Mouse (Mus musculus): ENCODE results near the gene Dpagt1. TPM values are rescaled to one million over a fixed set of nuclear protein-coding genes. Genes with fewer than 3 reads are reported as not detected.
A peak's percentile ranks its signal among the peaks of the same experiment; 100 is the strongest.
"Not testable (repeated sequence)": the region's sequence is repeated elsewhere in the genome, so short reads cannot be mapped to it uniquely, and the experiment has no call there.

The Dpagt1 gene
- total RNA-seq, 1 experiment from 2014 or later, result 14.2 TPM

DNA sequence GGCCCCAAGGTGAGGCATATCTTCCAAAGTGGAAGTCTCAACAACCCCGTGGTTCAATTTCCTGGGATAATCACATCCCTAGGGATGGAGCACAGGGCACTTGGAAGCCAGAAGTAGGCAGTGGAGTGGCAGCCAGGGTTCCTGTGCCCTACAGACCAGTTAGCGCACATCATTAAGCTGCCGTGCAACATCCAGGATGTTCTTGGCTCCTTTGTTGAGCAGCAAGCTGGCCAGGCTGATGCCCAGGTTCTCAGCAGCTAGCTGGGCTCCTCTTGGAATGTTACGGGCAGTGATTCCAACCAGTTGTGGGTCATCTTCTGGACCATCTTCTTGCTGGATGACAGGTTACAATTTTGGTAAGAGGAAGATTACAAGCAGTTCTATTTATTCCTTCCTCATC lies 10.7 kb downstream of the Dpagt1 start:
- ATAC-seq (replicated peaks; ENCODE audit: low read depth, poor library complexity, severe bottlenecking), result not testable (repeated sequence)

DNA sequence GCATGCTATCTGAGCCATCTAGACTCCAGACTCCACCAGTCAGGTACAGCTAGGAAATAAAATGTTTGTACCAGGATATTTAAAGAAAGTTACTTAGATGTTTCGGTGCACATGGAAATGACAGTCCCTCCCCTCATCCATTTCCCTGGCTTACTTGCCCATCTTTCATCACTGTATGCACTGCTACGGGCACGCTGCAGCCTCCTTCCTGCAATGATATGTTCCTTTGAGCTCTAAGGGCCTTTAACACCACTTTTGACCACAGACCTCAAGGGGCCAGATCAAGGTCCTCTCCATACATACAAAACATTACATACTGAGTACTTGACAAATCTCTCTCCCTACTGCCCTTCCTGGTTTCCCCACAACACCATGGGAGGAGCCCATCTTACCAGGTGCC lies 11.1 kb downstream of the Dpagt1 start:
- no peak for ATAC-seq (replicated peaks; ENCODE audit: low read depth, poor library complexity, severe bottlenecking)

DNA sequence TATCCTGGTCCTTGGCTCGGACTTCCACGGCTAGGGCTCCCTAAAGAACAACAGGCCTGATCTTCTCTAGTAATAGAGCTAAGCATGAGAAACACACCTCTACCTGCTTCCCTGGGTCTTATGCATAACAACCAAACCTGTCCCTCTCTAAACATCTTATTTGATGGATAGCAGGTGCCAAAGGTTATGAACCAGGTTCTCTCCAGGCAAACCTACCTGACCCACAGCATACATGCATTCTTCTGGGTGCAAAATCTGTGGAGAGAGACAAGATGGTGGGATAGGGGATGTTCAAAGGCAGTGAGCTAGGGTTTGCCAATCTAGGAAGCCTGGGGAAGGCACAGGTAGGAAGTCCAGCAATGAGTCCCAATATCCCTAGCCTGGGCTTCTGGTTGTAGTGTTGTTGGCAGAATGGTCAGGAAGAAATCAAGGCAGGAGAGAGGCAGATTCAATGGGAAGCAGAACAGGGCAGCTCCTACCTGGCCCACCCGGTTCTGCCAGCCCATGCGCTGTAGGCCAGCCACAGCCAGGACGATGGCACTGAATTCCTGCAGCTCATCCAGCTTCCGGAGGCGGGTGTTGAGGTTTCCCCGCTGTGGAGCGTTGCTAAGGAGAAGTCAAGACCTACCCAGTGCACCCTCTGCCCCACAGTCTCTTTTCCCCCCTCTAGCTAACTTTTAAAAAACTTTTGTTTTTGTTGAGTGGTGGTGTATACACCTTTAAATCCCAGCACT lies 11.8 kb downstream of the Dpagt1 start:
- no peak for ATAC-seq (replicated peaks; ENCODE audit: low read depth, poor library complexity, severe bottlenecking)

- no peak for ATAC-seq (replicated peaks; ENCODE audit: low read depth, poor library complexity, severe bottlenecking)
Measured at GRCm38 (mm10) chr9:44338574-44338973, 12.8 kb downstream of the Dpagt1 start.

DNA sequence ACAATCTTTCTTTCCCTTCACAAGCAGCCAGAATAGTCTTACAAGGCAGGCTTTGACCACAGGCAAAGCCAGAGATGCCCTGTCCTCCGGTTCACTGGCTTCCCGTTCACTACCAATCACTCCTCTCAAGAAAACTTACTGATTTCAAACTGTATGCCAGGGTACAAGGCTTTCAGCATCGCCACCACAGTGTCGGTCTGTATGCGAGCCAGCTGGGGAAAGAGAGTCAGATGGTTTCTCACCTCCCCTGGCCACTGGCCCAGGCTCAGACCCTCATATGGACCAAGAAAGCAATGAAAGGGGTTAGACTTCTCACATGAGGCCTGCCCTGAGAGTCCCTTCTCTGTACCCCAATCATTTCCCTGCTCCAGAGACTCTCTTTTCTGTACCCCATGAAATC lies 15.7 kb downstream of the Dpagt1 start:
- no peak for ATAC-seq (replicated peaks; ENCODE audit: low read depth, poor library complexity, severe bottlenecking)

DNA sequence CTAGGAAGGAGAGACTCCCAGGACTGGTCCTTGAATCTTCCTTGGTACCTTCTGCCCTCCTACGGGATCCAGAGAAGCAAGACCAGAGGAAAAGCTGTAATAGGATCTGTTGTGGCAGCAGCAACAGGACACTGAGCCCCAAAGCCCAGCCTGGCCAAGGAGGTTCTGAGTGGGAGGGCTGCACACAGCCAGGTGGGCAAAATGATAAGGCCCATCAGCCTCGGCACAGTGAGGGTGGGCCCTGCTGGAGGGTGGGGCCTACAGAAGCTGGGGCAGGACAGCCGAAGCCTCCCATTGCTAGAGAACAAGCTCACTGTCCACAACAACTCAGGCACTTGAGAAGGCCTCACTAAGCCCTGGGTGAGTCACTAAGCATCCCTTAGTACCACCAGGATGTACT lies 16.4 kb downstream of the Dpagt1 start:
- no peak; the same call in 1 of the 2 replicates for ATAC-seq (replicated peaks; ENCODE audit: low read depth, poor library complexity, severe bottlenecking)

- no peak for ATAC-seq (replicated peaks; ENCODE audit: low read depth, poor library complexity, severe bottlenecking)
Measured at GRCm38 (mm10) chr9:44342605-44343004, 16.8 kb downstream of the Dpagt1 start.

DNA sequence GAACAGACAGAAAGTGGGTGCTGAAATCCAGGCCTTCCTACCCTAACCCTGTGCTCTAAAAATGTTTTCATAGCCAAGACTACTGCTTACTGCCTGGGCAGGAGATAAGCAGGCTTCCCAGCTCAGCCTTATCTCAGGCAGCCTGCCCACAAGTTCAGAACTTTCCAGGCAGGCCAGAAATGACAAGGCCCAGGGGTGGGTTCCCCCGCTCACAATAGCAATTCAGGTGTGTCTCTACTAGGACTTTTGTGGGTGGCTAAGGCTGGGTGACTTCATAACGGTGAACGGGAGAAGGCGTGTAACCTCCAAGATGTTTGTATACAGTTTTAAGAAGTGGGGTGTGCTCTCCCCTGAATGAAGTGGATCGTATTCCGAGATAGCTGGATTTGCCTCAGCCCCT lies 17.5 kb downstream of the Dpagt1 start:
- ATAC-seq (replicated peaks; ENCODE audit: low read depth, poor library complexity, severe bottlenecking), result peak; percentile 67

DNA sequence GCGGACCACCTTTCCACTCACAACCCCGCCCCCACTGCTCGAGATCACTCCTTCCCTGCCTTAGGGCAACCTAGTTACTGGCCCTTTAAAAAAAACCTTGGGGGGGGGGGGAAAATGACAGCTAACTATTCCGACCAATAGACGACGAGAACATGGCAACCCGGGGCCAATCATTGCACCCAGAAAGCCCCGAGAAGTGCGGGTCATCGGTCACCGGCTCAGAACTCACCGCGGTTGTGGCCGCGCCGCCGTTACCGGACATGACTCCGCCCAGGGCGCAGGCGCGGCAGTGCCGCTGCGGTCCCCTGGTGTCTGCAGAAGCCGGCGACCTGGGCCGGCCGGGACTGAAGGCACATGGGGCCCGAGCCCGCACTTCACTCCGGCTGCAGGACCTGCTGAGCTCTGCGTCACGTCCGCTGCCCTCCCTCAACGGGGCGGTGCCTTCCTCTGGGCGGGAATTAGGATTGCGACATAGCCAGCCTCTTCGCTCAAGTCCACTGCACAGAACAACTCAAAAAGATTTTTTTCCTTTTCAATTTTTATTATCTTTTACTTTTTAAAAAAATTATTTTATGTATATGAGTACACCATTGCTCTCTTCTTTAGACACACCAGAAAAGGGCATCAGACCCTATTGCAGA lies 18.1 kb downstream of the Dpagt1 start, which contains the start of gene Hmbs:
Hmbs (minus strand) TSS at position 448 of the 641 bp plus-strand sequence.
- peak; percentile 79 for ATAC-seq (replicated peaks; ENCODE audit: low read depth, poor library complexity, severe bottlenecking)

GRCm38 (mm10) chr9:44345570-44346433 lies 20.0 kb downstream of the Dpagt1 start:
- ATAC-seq (replicated peaks; ENCODE audit: low read depth, poor library complexity, severe bottlenecking), result no peak

DNA sequence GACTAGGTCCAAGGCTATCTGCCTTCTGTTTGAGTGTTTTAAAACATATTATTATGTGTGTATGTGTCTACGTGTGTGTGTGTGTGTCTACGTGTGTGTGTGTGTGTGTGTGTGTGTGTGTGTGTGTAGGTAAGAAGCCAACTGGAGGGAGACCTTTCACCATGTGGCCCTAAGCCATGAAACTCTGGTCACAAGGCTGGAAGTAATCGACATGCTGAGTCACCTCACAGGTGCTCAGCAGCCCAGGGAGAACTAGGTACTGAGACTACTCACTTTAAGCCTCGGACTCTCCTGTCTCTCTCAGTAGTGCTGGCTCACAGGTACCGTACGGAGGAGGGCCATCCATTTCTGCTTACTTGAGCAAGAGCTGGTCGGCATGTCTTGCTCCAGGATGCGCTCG lies 21.3 kb downstream of the Dpagt1 start:
- ATAC-seq (replicated peaks; ENCODE audit: low read depth, poor library complexity, severe bottlenecking), result no peak

DNA sequence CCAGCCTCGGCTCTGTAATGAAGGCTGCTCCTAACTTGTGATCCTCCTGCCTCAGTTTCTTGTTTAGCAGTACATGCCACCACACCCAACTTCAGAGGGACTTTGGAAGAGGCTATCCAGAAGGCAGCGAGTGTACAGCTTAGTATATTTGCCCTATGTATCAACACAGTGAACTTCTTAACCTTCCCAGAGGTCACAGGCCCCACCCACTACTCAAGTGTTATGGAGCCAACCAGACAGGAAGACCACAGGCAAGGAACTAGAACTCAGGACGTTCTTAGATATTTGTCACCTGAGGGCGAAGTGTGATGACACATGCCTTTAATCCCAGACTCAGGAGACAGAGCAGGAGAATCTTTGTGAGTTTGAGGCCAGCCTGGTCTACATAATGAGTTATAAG lies 21.8 kb downstream of the Dpagt1 start:
- ATAC-seq (replicated peaks; ENCODE audit: low read depth, poor library complexity, severe bottlenecking), result no peak

- ATAC-seq (replicated peaks; ENCODE audit: low read depth, poor library complexity, severe bottlenecking), result no peak
Measured at GRCm38 (mm10) chr9:44348546-44348945, 22.7 kb downstream of the Dpagt1 start.

GRCm38 (mm10) chr9:44351396-44351795 lies 25.6 kb downstream of the Dpagt1 start:
- ATAC-seq (replicated peaks; ENCODE audit: low read depth, poor library complexity, severe bottlenecking), result no peak

DNA sequence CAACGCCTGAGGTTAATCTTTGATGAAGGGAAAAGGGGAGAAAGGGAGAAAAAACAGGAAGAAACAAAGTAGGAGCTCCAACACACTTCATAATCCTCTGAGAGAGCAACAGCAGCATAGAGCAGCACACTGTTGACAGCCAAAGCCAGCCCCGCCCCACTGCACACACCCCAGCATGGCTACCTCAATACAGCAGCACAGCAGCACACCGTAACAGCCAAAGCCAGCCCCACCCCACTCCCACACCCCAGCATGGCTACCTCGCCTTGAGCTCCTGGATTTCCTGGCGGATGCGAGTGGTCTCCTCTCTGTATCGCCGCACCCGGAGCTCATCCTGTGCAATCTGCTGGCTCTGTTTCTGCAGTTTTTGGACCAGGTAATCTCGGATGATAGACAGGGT lies 26.5 kb downstream of the Dpagt1 start:
- ATAC-seq (replicated peaks; ENCODE audit: low read depth, poor library complexity, severe bottlenecking), result no peak

- ATAC-seq (replicated peaks; ENCODE audit: low read depth, poor library complexity, severe bottlenecking), result no peak
Measured at GRCm38 (mm10) chr9:44353142-44353541, 27.3 kb downstream of the Dpagt1 start.

DNA sequence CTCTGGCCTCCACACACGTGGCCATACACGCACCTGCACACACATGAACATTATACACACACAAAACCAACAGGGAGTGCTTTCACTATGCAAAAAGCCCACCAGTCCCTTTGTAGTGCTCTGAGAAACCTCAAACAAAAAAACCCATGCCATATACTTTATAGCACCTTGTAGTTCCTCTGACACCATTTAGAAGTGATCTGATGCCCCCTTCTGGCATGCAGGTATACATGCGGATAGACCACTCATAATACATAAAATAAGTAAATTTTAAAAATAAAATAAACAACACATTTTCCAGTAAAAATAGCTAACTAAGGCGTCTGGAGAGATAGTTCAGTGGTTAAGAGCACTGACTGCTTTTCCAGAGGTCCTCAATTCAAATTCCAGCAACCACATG lies 31.4 kb downstream of the Dpagt1 start:
- peak; percentile 64 for ATAC-seq (replicated peaks; ENCODE audit: low read depth, poor library complexity, severe bottlenecking)

- ATAC-seq (replicated peaks; ENCODE audit: low read depth, poor library complexity, severe bottlenecking), result peak; percentile 92
Measured at GRCm38 (mm10) chr9:44361190-44361917, 35.5 kb downstream of the Dpagt1 start, which contains the start of gene Vps11. Gene Vps11 (minus strand): TSS chr9:44361670.

DNA sequence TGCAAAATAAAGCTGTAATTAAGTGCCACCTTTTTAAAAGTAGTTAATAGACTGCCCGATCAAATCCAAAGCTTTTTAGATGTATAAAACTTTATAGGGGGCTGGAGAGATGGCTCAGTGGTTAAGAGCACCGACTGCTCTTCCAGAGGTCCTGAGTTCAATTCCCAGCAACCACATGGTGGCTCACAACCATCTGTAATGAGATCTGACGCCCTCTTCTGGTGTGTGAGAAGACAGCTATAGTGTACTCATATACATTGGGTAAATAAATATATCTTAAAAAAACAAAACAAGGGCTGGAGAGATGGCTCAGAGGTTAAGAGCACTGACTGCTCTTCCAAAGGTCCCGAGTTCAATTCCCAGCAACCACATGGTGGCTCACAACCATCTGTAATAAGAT lies 36.1 kb downstream of the Dpagt1 start:
- not testable (repeated sequence) for ATAC-seq (replicated peaks; ENCODE audit: low read depth, poor library complexity, severe bottlenecking)

DNA sequence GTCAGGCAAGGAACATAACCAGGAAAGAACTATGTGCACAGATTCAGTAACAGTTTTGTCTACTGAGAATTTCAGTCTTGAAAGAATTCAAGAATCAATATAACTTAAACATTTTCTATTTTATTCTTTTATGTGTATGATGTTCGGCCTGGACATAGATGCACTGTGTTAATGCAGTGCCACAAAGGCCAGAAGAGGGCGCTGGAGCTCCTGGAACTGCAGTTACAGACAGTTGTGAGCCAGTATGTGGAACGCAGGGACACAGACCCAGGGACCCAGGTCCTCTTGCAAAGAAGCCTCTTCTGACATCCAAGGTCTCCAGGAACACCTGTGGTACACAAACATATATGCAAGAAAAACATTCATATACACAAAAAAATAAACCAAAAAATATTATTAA lies 38.7 kb downstream of the Dpagt1 start:
- no peak for ATAC-seq (replicated peaks; ENCODE audit: low read depth, poor library complexity, severe bottlenecking)

Measured in common myeloid progenitor, adult 5-6 weeks (primary cell).